Mouse (Mus musculus): ENCODE results near the gene Gm14401. TPM values are rescaled to one million over a fixed set of nuclear protein-coding genes. Genes with fewer than 3 reads are reported as not detected.

Gm14401 gene
- total RNA-seq (2023) = not detected

DNA sequence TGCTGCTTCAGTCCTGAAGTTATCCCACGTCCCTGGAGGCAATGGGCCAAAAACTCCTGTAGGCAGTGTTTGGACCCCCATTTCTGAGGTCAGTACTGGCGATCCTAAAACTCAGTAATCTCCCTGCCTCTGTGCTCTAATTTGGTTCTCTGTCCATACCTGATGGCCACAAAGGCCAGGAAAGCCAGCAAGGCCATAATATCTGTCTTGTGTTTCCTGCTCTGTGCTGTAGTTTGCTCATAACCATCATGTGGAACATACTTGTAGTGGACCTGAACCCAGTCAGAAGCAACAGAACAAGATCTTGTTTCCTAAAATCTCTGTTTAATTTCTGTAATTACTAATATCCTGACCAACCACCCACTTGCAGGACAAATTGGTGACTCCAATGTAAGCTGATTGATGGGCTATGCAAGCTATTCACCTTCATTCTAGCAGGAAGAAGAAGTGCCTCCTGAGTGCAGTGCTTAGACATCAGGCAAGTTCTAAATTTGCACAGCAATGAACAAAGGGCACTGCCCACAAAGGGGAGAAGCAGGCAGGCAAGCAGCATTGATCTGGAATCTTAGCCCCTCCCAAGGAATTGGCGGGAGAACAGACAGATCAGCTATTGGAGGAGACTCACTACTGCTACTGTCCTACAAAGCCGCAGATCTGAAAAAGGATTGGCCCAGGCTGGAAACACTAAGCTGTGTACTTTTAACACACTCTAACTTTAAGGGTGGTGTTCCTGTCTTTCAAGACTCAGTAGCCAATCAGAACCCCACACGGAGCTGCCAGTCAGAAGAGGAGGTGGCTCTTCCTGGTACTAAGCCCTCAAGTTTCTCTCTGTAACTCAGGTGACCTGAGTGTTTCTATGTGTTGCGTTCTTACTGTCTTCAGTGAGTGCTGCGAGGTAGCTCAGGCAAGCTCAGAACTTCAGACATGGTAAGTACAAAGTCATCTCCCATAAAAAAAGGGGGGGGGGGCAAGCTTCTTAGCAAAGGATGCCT, at the start of gene Gm14401:
Gene Gm14401 (plus strand): TSS at position 889 of the 992 bp plus-strand sequence.

Other genes with a start within 250 kb of the Gm14401 start
- not detected for gene Gm14408, start 243.2 kb upstream of the Gm14401 start, total RNA-seq (2023)
- gene Gm14296, start 146.5 kb upstream of the Gm14401 start, total RNA-seq (2023) = 1 to 10 TPM in 1 of 2 experiments, under 1 TPM in 1; 0.56 to 1.6 TPM
- 1 to 10 TPM; 2.4 to 7.1 TPM for gene Gm14419, start 73.4 kb upstream of the Gm14401 start, total RNA-seq (2023)
- gene Gm14410, start 132.1 kb downstream of the Gm14401 start, total RNA-seq (2023) = 1 to 10 TPM; 5.9 to 7.8 TPM
- gene Gm14409, start 192.7 kb downstream of the Gm14401 start, total RNA-seq (2023) = not detected
- gene Gm14412, start 250.0 kb downstream of the Gm14401 start, total RNA-seq (2023) = not detected

Measured in B cell, adult 67 days (primary cell).